Mouse (Mus musculus) small intestine, adult 2 months (tissue): Measurements from ENCODE around the gene Csmd2.

ENCODE experiments used
- CTCF ChIP-seq: fragments of 200-500 bp; IDR thresholded peaks from 2 replicates; pipeline ENCODE4 v1.5.1; 2012; ENCODE audit warnings: low read depth, mild to moderate bottlenecking, control low read depth, inconsistent platforms, low read length, moderate library complexity, mixed read lengths; ENCODE audit not compliant: insufficient replicate concordance, insufficient read length; ENCODE audit errors: extremely low read depth
- POLR2A ChIP-seq: fragments of 200-500 bp; IDR thresholded peaks from 2 replicates; pipeline ENCODE4 v1.6.1; 2012; ENCODE audit warnings: low read depth, mild to moderate bottlenecking, control low read depth, inconsistent platforms, low read length, moderate library complexity

GRCm38 (mm10) chr4:127987270-127987669, 387 bp upstream of the Csmd2 start:
- TF ChIP-seq CTCF (no peak), POLR2A (no peak)
